21 mouse cellular contexts compared by ENCODE assay signal in the genomic region with DNA sequence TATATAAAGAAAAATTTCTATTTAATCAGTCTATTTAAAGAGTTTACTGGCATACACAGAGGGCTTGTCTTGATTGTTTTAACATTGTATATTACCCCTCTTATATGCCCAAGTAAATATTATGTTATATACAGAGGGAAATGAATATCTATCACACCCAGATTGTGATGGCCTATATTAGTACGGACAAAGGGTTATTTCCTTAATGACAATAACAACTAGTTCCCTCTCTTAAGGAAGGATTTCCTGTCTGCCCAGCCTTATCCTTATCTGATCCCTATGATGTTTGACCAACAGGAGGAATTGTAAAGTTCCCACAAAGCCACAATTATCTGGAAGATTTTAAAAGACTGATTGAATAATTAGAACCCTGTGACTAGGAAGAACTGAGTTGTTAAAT.
DNase-seq lines count a peak whose midpoint lies in the region; ATAC-seq and TF ChIP-seq lines count a peak whose summit lies in the region.
"Had no signal": no experiment of that assay in that cellular context is flagged by ENCODE, and none has a peak within 500 bp of the region (broad histone marks: within the 10 kb centered on the region; RNA-seq: fewer than 3 reads in every experiment).

No protein-coding gene starts in this region.

- H3K4me3 ChIP-seq in lung, postnatal 0 days (ENCODE audit: low read depth, low read length), result no peak overlapping the region

- peak; percentile 76 for ATAC-seq in lung, postnatal 0 days
- ATAC-seq: activated CD4-positive, CD25-positive, alpha-beta regulatory T cell, adult 4 months; CD4-positive, CD25-positive, alpha-beta regulatory T cell, adult 4 months; Patski had no signal

- intact Hi-C loops in heart, postnatal 10 days (cut with DNase I), result no loop called here

- WGBS in lung, postnatal 0 days, result 43% methylated on average over 1 of the region's 1 CpGs

- peak; percentile 2 for DNase-seq in heart, adult 8-10 months (ENCODE audit: low spot score)
- no peak for DNase-seq in heart, postnatal 10 days
- DNase-seq in lung, postnatal 0 days (ENCODE audit: low spot score), result peak; percentile 57
- DNase-seq in lung, postnatal 10 days, result no peak
- DNase-seq in lung, postnatal 36 days, result peak; percentile 1
- no peak for DNase-seq in lung, postnatal 25 days (ENCODE audit: low spot score)
- DNase-seq: adrenal gland, adult 2 months; adrenal gland, adult 8-10 months; adrenal gland, postnatal 10 days; adrenal gland, postnatal 14 days; adrenal gland, postnatal 25 days; adrenal gland, postnatal 36 days; B cell, adult 2 months; cerebellum, adult 11 months; cerebellum, adult 11-12 months; cerebellum, adult 18-20 months had no signal

- no peak overlapping the region for H3K9ac ChIP-seq in lung, postnatal 0 days (replicated peaks; ENCODE audit: low read depth)

- H3K9me3 ChIP-seq in lung, postnatal 0 days (ENCODE audit: low read length), result no peaks in the 10 kb centered on the region
- H3K9me3 ChIP-seq: G1E had no signal

- no peaks in the 10 kb centered on the region for H3K27me3 ChIP-seq in lung, postnatal 0 days (replicated peaks; ENCODE audit: insufficient read depth, low read length)
- H3K27me3 ChIP-seq: CH12.LX, Patski had no signal

- no peaks in the 10 kb centered on the region for H3K36me3 ChIP-seq in lung, postnatal 0 days (ENCODE audit: insufficient read depth, low read length)
- H3K36me3 ChIP-seq: G1E had no signal

- H3K4me1 ChIP-seq in lung, postnatal 0 days (ENCODE audit: insufficient read depth, low read depth, low read length), result no peaks in the 10 kb centered on the region

- TF ChIP-seq EP300 in lung, postnatal 0 days (IDR thresholded peaks at IDR 0.05), result peak; percentile 90

- no peak overlapping the region for H3K27ac ChIP-seq in lung, postnatal 0 days (ENCODE audit: low read length)

- no peak for TF ChIP-seq CTCF in lung, postnatal 0 days (IDR thresholded peaks at IDR 0.05)

- H3K4me2 ChIP-seq in lung, postnatal 0 days (replicated peaks; ENCODE audit: low read depth, low read length), result no peak overlapping the region

Comparison
In these comparisons a context has a peak if more than half of its experiments do, and no peak if none do; other contexts are left out.
1. DNase-seq: peak in heart, adult 8-10 months (single experiment), lung, postnatal 0 days (single experiment) and lung, postnatal 36 days (single experiment); none in heart, postnatal 10 days (0 of 2), lung, postnatal 10 days (single experiment) and lung, postnatal 25 days (single experiment).